Mouse (Mus musculus) ES-Bruce4 (cell line): ENCODE results near the gene Daam1. TPM values are rescaled to one million over a fixed set of nuclear protein-coding genes. Genes with fewer than 3 reads are reported as not detected.

Experiments used
- H3K27ac ChIP-seq: 2 replicates; pipeline ENCODE4 v1.5.1; 2012; ENCODE audit warnings: low read length, inconsistent platforms; ENCODE audit not compliant: insufficient read depth
- H3K27me3 ChIP-seq: 2 replicates; pipeline ENCODE4 v1.6.1; 2012; ENCODE audit warnings: mild to moderate bottlenecking, low read length, inconsistent platforms; ENCODE audit not compliant: control insufficient read depth, poor library complexity, insufficient read depth, severe bottlenecking
- H3K36me3 ChIP-seq: 2 replicates; pipeline ENCODE4 v1.6.1; 2012; ENCODE audit warnings: inconsistent platforms, mild to moderate bottlenecking, low read length, moderate library complexity; ENCODE audit not compliant: control insufficient read depth, poor library complexity, insufficient read depth, severe bottlenecking
- H3K4me1 ChIP-seq: one replicate; pipeline ENCODE4 v1.8.1; 2011; ENCODE audit warnings: low read length; ENCODE audit not compliant: control insufficient read depth, insufficient read depth
- H3K4me3 ChIP-seq: 2 replicates; pipeline ENCODE4 v1.5.1; 2011; ENCODE audit warnings: low read depth, mild to moderate bottlenecking, low read length
- H3K9ac ChIP-seq: 2 replicates; pipeline ENCODE4 v1.6.1; 2012; ENCODE audit warnings: low read depth, mild to moderate bottlenecking, inconsistent platforms; ENCODE audit not compliant: poor library complexity, severe bottlenecking
- H3K9me3 ChIP-seq: replicated peaks from 2 replicates; pipeline ENCODE4 v1.6.1; 2012; ENCODE audit warnings: mild to moderate bottlenecking, low read length, inconsistent platforms; ENCODE audit not compliant: control insufficient read depth, poor library complexity, insufficient read depth, severe bottlenecking
- CTCF ChIP-seq: IDR thresholded peaks from one replicate; pipeline ENCODE4 v1.8.1; 2011; ENCODE audit warnings: low read depth, low read length
- EP300 ChIP-seq: IDR thresholded peaks from 2 replicates; pipeline ENCODE4 v1.6.1; 2011; ENCODE audit warnings: low read depth, low read length; ENCODE audit not compliant: insufficient read depth
- POLR2A ChIP-seq: IDR thresholded peaks from one replicate; pipeline ENCODE4 v1.8.1; 2011; ENCODE audit warnings: low read length; ENCODE audit not compliant: insufficient read depth
- polyA plus RNA-seq: library from polyadenylated mRNA; stranded (reverse); fragments of >200 nt; gene quantifications from 2 replicates; pipeline ENCODE4 v1.2.4, GENCODE M21; 2011; ENCODE audit warnings: low read depth; ENCODE audit not compliant: missing spikeins, insufficient read depth, insufficient read length

The Daam1 gene
- polyA plus RNA-seq, 1 experiment = 33.0 TPM

- no peaks in the 10 kb centered on the region for H3K36me3 ChIP-seq
- H3K27ac ChIP-seq = no peak overlapping the region
- H3K27me3 ChIP-seq = no peaks in the 10 kb centered on the region
- no peak overlapping the region for H3K4me3 ChIP-seq
- H3K9me3 ChIP-seq = no peaks in the 10 kb centered on the region
- no peaks in the 10 kb centered on the region for H3K4me1 ChIP-seq
- no peak overlapping the region for H3K9ac ChIP-seq
- TF ChIP-seq CTCF = no peak
- no peak for TF ChIP-seq POLR2A
- no peak for TF ChIP-seq EP300
These were observed 70.3 kb downstream of the Daam1 start for GRCm38 (mm10) chr12:71901211-71901610.

GRCm38 (mm10) chr12:71901859-71902258, 71.0 kb downstream of the Daam1 start:
- Histone ChIP-seq H3K27ac (no peak overlapping the region), H3K9me3 (no peaks in the 10 kb centered on the region), H3K9ac (no peak overlapping the region), H3K4me3 (no peak overlapping the region), H3K36me3 (no peaks in the 10 kb centered on the region), H3K4me1 (peaks cover 1% of the 10 kb centered on the region), H3K27me3 (no peaks in the 10 kb centered on the region)
- no peak for TF ChIP-seq CTCF
- no peak for TF ChIP-seq POLR2A
- TF ChIP-seq EP300 = no peak

GRCm38 (mm10) chr12:71902317-71902716, 71.4 kb downstream of the Daam1 start:
- Histone ChIP-seq H3K27ac (no peak overlapping the region), H3K9me3 (no peaks in the 10 kb centered on the region), H3K27me3 (no peaks in the 10 kb centered on the region), H3K4me1 (peaks cover 1% of the 10 kb centered on the region), H3K4me3 (no peak overlapping the region), H3K36me3 (no peaks in the 10 kb centered on the region), H3K9ac (no peak overlapping the region)
- TF ChIP-seq CTCF (no peak), POLR2A (no peak), EP300 (no peak)

GRCm38 (mm10) chr12:71903218-71903617, 72.3 kb downstream of the Daam1 start:
- TF ChIP-seq POLR2A = no peak
- no peak for TF ChIP-seq EP300
- no peak for TF ChIP-seq CTCF
- H3K27ac ChIP-seq = no peak overlapping the region
- H3K4me3 ChIP-seq = no peak overlapping the region
- H3K27me3 ChIP-seq = no peaks in the 10 kb centered on the region
- no peak overlapping the region for H3K9ac ChIP-seq
- peaks cover 1% of the 10 kb centered on the region for H3K4me1 ChIP-seq
- H3K9me3 ChIP-seq = no peaks in the 10 kb centered on the region
- no peaks in the 10 kb centered on the region for H3K36me3 ChIP-seq

GRCm38 (mm10) chr12:71904310-71904709, 73.4 kb downstream of the Daam1 start:
- Histone ChIP-seq H3K9me3 (no peaks in the 10 kb centered on the region), H3K4me3 (no peak overlapping the region), H3K9ac (no peak overlapping the region), H3K4me1 (peaks cover 1% of the 10 kb centered on the region), H3K27me3 (no peaks in the 10 kb centered on the region), H3K36me3 (no peaks in the 10 kb centered on the region), H3K27ac (no peak overlapping the region)
- no peak for TF ChIP-seq CTCF
- no peak for TF ChIP-seq POLR2A
- no peak for TF ChIP-seq EP300

- H3K27ac ChIP-seq = no peak overlapping the region
These were observed 74.0 kb downstream of the Daam1 start for GRCm38 (mm10) chr12:71904926-71905325.

More at GRCm38 (mm10) chr12:71904926-71905325, 74.0 kb downstream of the Daam1 start:
- Histone ChIP-seq H3K4me3 (no peak overlapping the region), H3K4me1 (peaks cover 1% of the 10 kb centered on the region), H3K9me3 (no peaks in the 10 kb centered on the region), H3K36me3 (no peaks in the 10 kb centered on the region), H3K27me3 (no peaks in the 10 kb centered on the region), H3K9ac (no peak overlapping the region)
- TF ChIP-seq POLR2A (no peak), CTCF (no peak), EP300 (no peak)
